Mouse (Mus musculus) lung, adult 18-20 months (tissue): ENCODE results near the gene Ccdc82.

ENCODE experiments used
- DNase-seq, 2 experiments: peaks; one replicate each; pipeline ENCODE4 v3.0.0; 2022; ENCODE audit warnings: mixed read lengths in 2 of 2

Gene Ccdc82

GRCm38 (mm10) chr9:13300041-13300441 is 53.3 kb downstream of the Ccdc82 start:
- peak in 1 of 2 experiments; percentile 54 for DNase-seq

- no peak for DNase-seq
These were observed 54.4 kb downstream of the Ccdc82 start for GRCm38 (mm10) chr9:13300891-13301782.

- no peak for DNase-seq
These were observed 55.5 kb downstream of the Ccdc82 start for GRCm38 (mm10) chr9:13302183-13302825.

- no peak for DNase-seq
These were observed 56.5 kb downstream of the Ccdc82 start for GRCm38 (mm10) chr9:13303099-13303771.

- DNase-seq, result peak; percentile 75 to 81
These were observed 57.2 kb downstream of the Ccdc82 start for GRCm38 (mm10) chr9:13303976-13304375.

- DNase-seq, result no peak
These were observed 59.7 kb downstream of the Ccdc82 start for GRCm38 (mm10) chr9:13306471-13306870.

- no peak for DNase-seq
These were observed 60.5 kb downstream of the Ccdc82 start for GRCm38 (mm10) chr9:13307226-13307625.

GRCm38 (mm10) chr9:13308718-13309117 is 62.0 kb downstream of the Ccdc82 start:
- DNase-seq, result no peak

- no peak for DNase-seq
These were observed 63.1 kb downstream of the Ccdc82 start for GRCm38 (mm10) chr9:13309807-13310206.

- no peak for DNase-seq
These were observed 63.5 kb downstream of the Ccdc82 start for GRCm38 (mm10) chr9:13310236-13310635.

GRCm38 (mm10) chr9:13311094-13311493 is 64.3 kb downstream of the Ccdc82 start:
- no peak for DNase-seq

GRCm38 (mm10) chr9:13313923-13314322 is 67.2 kb downstream of the Ccdc82 start:
- no peak for DNase-seq

GRCm38 (mm10) chr9:13314577-13315004 is 67.8 kb downstream of the Ccdc82 start:
- DNase-seq, result no peak

- peak in 1 of 2 experiments; percentile 24 for DNase-seq
These were observed 68.6 kb downstream of the Ccdc82 start for GRCm38 (mm10) chr9:13315393-13315792.

- DNase-seq, result no peak
These were observed 72.8 kb downstream of the Ccdc82 start for GRCm38 (mm10) chr9:13319566-13319965.

- no peak for DNase-seq
These were observed 74.1 kb downstream of the Ccdc82 start for GRCm38 (mm10) chr9:13320800-13321364.

- no peak for DNase-seq
These were observed 76.3 kb downstream of the Ccdc82 start for GRCm38 (mm10) chr9:13323074-13323473.

- peak; percentile 55 to 63 for DNase-seq
These were observed 76.9 kb downstream of the Ccdc82 start for GRCm38 (mm10) chr9:13323612-13324011.
